Mouse (Mus musculus) brain, embryonic 14.5 days (tissue): Measurements from ENCODE around the gene Sdr9c7. TPM values are rescaled to one million over a fixed set of nuclear protein-coding genes. Genes with fewer than 3 reads are reported as not detected.

Experiments used
- DNase-seq: peaks from one replicate; pipeline ENCODE4 v3.0.0-alpha.2; 2011; ENCODE audit warnings: low read depth
- CTCF ChIP-seq: fragments of 200-500 bp; IDR thresholded peaks from 2 replicates; pipeline ENCODE4 v1.5.1; 2012; ENCODE audit warnings: inconsistent platforms, mild to moderate bottlenecking, moderate library complexity, borderline replicate concordance; ENCODE audit not compliant: insufficient read depth, insufficient read length; ENCODE audit errors: extremely low read depth
- POLR2A ChIP-seq: fragments of 200-500 bp; IDR thresholded peaks from 2 replicates; pipeline ENCODE4 v1.6.1; 2012; ENCODE audit warnings: mild to moderate bottlenecking, inconsistent platforms, borderline replicate concordance; ENCODE audit not compliant: poor library complexity, insufficient read depth, insufficient read length, severe bottlenecking; ENCODE audit errors: extremely low read depth
- polyA plus RNA-seq: library from polyadenylated mRNA; depleted of rRNA; stranded (reverse); fragments of >200 nt; gene quantifications from 2 replicates; pipeline ENCODE4 v1.2.3, GENCODE M21; 2012; rRNA removed

Gene Sdr9c7
- polyA plus RNA-seq, result 0.06 TPM in 1 of 2 replicates, not detected in the other

DNA sequence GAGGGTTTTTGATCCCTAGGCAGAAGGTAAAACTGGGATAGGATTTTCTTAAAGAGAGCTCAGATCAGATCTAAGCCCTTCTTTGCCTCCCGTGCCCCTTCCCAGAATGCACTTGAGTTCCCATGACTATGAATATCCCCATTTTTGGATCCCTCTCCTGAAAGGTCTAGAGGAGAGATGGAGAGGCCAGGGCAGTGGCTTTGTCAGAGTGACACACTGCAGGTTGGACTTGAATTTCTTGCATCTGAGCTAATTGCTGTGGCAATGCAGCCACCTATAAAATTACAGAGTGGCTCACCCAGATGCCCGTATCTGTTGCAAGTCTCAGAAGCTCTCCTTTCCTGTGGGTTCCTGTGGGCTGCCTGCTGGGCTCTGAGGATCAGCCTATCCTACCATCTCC is at the start of gene Sdr9c7:
Gene Sdr9c7, plus strand, starts transcription at position 301 of the 400 bp plus-strand sequence.
- DNase-seq, result no peak
- no peak for TF ChIP-seq POLR2A
- no peak for TF ChIP-seq CTCF

DNA sequence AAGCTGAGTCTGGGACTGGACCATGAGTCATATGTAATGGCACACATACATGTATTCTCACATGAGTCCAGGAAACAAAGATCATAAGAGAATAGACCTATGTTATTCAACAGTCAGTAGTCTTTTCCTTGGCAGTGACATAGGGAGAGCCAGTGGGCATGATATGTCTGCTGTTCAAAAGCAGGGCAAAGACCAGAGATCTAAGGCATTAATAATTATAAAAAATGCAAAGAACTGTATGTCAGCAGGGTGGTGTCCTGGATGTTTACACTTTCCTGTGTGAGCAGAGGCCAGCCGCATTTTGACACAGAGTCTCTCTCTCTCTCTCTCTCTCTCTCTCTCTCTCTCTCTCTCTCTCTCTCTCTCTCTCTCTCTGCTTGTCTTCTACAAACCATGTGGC is 48.7 kb upstream of the Sdr9c7 start, which contains the start of gene Rdh19:
Gene Rdh19, plus strand, starts transcription at position 301 of the 400 bp plus-strand sequence.
- TF ChIP-seq POLR2A (no peak), CTCF (no peak)
- no peak for DNase-seq

DNA sequence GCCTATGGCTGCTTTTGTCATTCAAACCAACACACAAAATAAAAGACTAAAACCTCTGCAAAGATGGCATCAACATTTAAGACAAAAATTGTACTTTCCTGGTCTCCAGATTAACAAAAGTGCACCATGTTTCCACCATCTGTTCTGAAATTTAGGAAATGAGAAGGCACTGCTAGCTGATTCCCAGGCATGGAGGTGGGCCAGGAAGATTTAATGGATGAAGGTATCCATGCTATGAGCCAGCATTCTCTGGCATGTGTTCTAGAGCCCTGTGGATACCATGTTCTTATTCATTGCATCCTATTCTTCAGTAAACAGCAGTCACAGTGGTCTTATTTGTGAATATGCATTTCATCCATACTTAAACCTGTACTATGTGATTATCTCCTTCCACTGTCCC is 41.9 kb upstream of the Sdr9c7 start:
- TF ChIP-seq CTCF (no peak), POLR2A (no peak)
- DNase-seq, result no peak

DNA sequence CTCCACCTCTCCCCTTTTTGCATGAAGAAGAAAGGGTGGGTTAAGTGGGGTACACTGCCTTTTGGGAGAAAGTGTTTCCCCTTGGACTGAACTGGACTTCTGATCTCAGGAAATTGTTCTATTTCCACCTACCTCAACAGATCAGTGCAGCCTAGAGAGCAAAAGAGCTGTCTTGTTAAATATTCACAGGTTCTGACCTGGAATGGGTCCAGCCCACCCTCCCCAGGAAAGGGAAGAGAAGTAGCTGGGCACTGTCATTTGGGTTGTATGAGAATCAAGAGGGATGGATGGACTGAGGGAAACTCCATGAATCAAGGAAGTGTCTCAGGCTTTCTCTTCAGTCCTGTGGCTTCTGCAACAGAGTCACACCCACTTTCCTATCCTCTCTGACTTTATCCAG is 33.4 kb upstream of the Sdr9c7 start:
- DNase-seq, result no peak
- TF ChIP-seq POLR2A (no peak), CTCF (no peak)

DNA sequence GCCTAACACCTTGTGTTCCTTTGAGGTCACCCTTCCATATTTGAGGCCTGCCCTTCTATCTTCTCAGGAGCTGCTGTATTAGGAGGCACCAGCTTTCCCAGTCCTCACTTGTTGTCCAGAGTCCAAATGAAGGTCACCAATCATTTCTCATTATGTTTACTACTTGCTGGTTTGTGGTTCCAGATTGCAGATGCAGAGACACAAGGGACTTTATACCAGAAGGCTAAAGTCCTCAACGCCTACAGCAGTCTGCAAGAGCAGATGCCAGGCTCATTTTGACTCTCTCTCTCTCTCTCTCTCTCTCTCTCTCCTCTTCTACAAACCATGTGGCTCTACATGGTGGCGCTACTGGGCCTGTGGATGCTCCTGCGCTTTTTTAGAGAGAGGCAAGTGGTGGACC is 32.1 kb upstream of the Sdr9c7 start, which contains the start of gene Rdh16f2:
Gene Rdh16f2, plus strand, starts transcription at position 243 of the 400 bp plus-strand sequence.
- TF ChIP-seq CTCF (no peak), POLR2A (no peak)
- DNase-seq, result no peak

DNA sequence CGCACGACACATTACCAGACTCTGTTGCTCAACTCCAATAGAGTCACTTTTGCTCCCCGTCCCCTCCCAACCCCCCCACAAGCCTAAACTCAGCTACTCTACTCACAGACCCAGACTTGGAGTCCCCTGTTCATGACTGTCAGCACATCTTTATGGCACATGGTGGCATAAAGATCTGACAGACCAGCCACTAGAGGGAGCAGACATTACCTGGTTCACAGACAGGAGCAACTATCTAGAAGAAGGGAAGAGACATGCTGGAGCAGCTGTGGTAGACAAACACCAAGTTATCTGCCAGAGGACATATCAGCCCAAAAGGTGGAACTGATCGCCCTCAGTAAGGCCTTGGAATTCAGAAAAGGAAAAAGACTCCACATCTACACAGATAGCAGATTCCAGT is 25.8 kb upstream of the Sdr9c7 start:
- peak; percentile 17 for DNase-seq
- TF ChIP-seq POLR2A (no peak), CTCF (peak; percentile 35; the same call in 1 of the 2 replicates)

DNA sequence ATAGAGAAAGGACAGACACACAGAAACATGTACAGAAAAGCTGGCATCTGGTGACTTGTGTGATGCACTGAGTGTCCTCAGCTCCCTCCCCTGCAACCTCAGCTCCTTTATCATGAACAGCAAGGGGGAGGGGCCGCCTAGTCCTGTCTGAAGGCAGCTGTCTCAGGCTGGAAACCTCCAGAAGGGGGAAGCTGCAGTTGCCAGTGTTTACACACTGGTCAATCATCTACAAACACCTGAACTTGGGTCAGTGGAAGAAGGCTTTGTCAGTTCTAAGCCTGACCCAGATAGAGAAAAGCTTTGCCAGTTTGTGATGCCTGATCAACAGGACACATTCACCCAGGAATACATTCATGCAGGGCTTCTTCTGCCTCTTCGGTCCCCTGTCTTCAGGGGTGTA is 20.6 kb upstream of the Sdr9c7 start:
- no peak for DNase-seq
- no peak for TF ChIP-seq POLR2A
- no peak for TF ChIP-seq CTCF

DNA sequence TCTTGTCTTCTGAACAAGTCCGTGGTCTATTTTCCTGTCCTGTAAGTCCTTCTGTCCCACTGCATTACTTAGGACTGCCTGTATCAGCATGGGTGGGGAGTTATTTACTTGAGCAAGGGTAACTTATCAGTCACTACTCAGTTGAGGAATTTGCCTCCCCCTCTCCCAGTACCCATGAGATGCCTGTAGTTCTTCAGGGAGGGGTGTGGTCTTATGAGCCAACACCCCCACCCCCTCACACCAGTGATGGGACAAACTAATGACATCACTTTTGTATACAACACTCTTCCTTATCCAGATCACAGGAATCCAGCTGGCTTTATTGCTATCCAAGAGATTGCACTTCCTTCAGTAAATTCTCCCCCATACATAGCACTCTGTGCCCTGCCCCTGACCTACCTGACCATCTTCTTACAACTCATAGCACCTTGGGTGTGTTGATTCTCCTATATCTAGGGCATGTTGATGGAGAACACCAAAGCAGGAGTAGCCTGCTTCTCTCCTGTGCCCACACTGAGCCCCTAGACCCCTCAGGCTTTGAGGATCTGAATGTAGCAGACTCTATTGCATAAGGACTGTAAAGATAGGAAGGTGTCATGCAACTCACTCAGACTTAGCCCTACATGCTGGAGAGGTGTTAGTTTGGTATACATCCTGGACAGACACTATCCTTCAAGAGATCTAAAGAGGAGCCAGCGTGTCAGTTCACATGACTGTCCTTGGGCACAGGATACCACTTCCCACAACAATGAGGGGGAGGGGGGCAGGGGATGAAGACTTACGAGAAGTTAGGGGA is 19.9 kb upstream of the Sdr9c7 start:
- no peak for TF ChIP-seq POLR2A
- TF ChIP-seq CTCF, result no peak
- DNase-seq, result no peak

DNA sequence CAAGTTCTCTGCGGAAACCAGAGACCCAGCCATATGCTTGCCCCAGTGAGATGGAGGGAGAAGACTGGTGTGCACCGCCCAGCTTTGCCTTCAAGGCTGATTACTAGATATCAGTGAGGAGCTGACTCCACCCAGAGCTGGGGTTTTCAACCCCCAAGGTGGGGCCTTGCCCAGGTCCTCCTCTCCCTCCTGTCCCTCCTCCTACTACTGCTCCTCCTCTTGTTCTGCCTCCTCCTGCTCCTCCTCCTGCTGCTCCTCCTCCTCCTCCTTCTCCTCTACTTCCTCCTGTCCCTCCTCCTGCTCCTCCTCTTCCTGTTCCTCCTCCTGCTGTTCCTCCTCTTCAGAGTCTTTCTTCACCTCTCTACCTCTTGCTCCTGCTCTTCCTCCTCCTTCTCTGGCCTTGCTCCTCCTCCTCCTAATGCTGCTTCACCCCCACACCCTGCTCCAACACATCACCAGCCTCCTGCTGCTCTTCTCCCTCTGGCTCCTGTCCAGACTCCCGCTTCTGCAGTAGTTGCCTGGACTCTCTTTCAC is 19.1 kb upstream of the Sdr9c7 start:
- TF ChIP-seq POLR2A (no peak), CTCF (no peak)
- peak; percentile 2 for DNase-seq

DNA sequence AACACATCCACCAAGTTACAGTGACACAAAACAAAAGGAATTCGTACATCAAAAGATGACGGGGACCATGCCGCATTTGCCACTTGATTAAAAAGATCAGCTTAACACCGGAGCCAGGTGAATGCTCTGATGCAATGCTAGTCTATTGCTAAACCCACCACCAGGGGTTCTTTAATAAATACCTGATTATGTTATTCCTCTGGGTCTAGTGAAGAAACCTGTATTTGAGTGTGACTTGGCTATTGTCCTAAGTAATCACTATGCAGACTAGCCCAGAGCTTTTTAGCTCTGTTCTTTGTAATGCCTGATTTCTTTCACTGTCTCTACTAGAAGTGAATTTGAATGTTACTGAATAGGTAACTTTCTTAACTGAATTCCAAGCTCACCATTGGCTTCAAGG is 17.3 kb upstream of the Sdr9c7 start:
- TF ChIP-seq CTCF, result no peak
- DNase-seq, result no peak

DNA sequence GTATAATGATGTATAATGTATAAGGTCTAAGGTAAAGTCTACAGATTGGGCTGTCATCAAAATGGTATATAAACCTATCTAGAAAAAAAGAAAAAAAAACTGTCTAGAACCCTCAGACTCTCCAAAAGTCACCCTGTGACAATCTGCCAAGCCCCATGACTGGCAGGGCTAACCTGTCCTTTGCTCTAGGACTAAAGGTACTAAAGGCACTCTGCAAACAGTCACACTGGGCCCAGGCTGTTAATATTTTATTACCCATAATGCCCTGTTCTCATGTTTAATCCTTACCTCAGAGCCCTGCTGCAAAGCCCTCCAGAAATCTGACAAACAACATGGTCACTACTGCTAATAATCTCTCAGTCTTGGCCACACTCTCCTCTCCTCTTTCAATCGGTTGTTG is 11.8 kb upstream of the Sdr9c7 start:
- TF ChIP-seq POLR2A, result no peak
- no peak for TF ChIP-seq CTCF

DNA sequence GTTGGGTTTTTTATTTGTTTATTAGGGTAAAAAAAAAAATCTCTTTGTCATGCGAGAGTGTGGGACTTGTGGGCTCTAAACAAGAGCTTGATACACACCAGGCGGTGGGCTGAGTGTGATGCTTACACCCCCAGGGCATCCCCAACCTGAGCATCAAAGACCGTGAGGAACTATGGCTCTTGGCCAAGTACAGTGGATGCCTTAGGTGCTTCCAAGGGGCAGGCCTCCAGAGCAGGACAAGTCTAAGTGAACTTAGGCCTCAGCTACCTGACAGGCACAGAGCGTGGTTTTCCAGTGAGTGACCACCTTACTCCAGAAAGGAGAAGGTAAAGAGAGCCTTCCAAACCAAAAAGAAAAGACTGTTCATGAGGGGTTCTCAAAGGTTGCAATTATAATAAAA is 11.3 kb upstream of the Sdr9c7 start:
- DNase-seq, result no peak
- no peak for TF ChIP-seq CTCF
- no peak for TF ChIP-seq POLR2A

More for the DNA sequence above, 11.8 kb upstream of the Sdr9c7 start:
- DNase-seq, result no peak

DNA sequence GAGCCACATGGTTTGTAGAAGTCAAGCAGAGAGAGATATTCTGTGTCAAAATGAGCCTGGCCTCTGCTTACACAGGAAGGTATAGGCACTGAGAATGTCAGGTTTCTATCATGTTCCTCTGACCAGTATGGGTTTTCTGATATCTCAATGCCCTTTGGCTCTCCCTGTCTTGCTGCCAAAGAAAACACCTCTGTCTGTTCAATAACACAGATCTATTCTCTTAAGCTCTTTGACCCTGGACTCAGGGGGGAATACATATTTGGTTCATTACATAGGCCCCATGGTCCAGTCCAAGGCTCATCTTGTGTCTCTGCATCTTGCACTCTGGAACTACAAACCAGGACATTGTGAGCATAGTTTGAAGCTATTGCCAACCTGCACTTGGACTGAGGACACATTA is 9.7 kb upstream of the Sdr9c7 start, which contains the start of gene Rdh7:
Gene Rdh7, minus strand, starts transcription at position 213 of the 400 bp plus-strand sequence.
- DNase-seq, result no peak
- no peak for TF ChIP-seq POLR2A
- no peak for TF ChIP-seq CTCF
